In genomic region chr6:118196751-118197439, GRCm38 (mm10) we compare ENCODE assay signal across 9 mouse cellular contexts. TPM values are rescaled to one million over a fixed set of nuclear protein-coding genes. Genes with fewer than 3 reads are reported as not detected.
DNase-seq lines count a peak whose midpoint lies in the region; ATAC-seq lines count a peak whose summit lies in the region.
"Had no signal": no experiment of that assay in that cellular context is flagged by ENCODE, and none has a peak within 500 bp of the region (broad histone marks: within the 10 kb centered on the region; RNA-seq: fewer than 3 reads in every experiment).

No protein-coding gene starts in this region.

- H3K4me1 ChIP-seq in forebrain, embryonic 13.5 days, result peaks cover 16% of the 10 kb centered on the region
- peaks cover 14% of the 10 kb centered on the region for H3K4me1 ChIP-seq in limb, embryonic 12.5 days (replicated peaks)
- no peaks in the 10 kb centered on the region; the same call in 1 of the 2 replicates for H3K4me1 ChIP-seq in midbrain, embryonic 11.5 days (ENCODE audit: control insufficient read depth, insufficient read depth, low read length)

- peak; percentile 20 for DNase-seq in kidney, adult 18-20 months
- DNase-seq in kidney, adult 8-10 months, result no peak
- DNase-seq in heart, postnatal 25 days (ENCODE audit: low spot score), result peak; percentile 15
- DNase-seq in midbrain, embryonic 11.5 days (ENCODE audit: low spot score, missing footprints), result peak; percentile 94
- peak; percentile 34 for DNase-seq in testis, postnatal 14 days (ENCODE audit: low spot score)

- peak overlapping the region; percentile 63 for H3K4me3 ChIP-seq in forebrain, embryonic 13.5 days
- peak overlapping the region; percentile 68 for H3K4me3 ChIP-seq in limb, embryonic 12.5 days (replicated peaks)
- H3K4me3 ChIP-seq in midbrain, embryonic 11.5 days (ENCODE audit: low read depth, low read length), result peak overlapping the region; percentile 64

- WGBS in forebrain, embryonic 13.5 days, result under 1% methylated on average over 78 of the region's 84 CpGs
- under 1% methylated on average over 84 of the region's 84 CpGs for WGBS in limb, embryonic 12.5 days
- under 1% methylated on average over 81 of the region's 84 CpGs for WGBS in midbrain, embryonic 11.5 days

- H3K36me3 ChIP-seq in forebrain, embryonic 13.5 days (ENCODE audit: poor library complexity, severe bottlenecking), result no peaks in the 10 kb centered on the region
- H3K36me3 ChIP-seq in limb, embryonic 12.5 days, result no peaks in the 10 kb centered on the region
- no peaks in the 10 kb centered on the region for H3K36me3 ChIP-seq in midbrain, embryonic 11.5 days (ENCODE audit: control insufficient read depth, insufficient read depth, low read length)

- intact Hi-C loops in heart, postnatal 25 days (cut with DNase I), result loop anchor here (5.0 kb wide), 1 partner anchor 130 kb away; no protein-coding TSS in a partner anchor

- H3K9me3 ChIP-seq in forebrain, embryonic 13.5 days (replicated peaks), result no peaks in the 10 kb centered on the region
- H3K9me3 ChIP-seq in limb, embryonic 12.5 days, result no peaks in the 10 kb centered on the region
- H3K9me3 ChIP-seq in midbrain, embryonic 11.5 days (ENCODE audit: control insufficient read depth, low read length), result no peaks in the 10 kb centered on the region

- H3K27ac ChIP-seq in forebrain, embryonic 13.5 days, result no peak overlapping the region
- H3K27ac ChIP-seq in limb, embryonic 12.5 days, result no peak overlapping the region
- H3K27ac ChIP-seq in midbrain, embryonic 11.5 days (ENCODE audit: low read depth, low read length), result no peak overlapping the region

- H3K9ac ChIP-seq in forebrain, embryonic 13.5 days, result peak overlapping the region; percentile 58
- H3K9ac ChIP-seq in limb, embryonic 12.5 days (replicated peaks), result peak overlapping the region; percentile 59
- H3K9ac ChIP-seq in midbrain, embryonic 11.5 days (ENCODE audit: low read length), result peak overlapping the region; percentile 36

- ATAC-seq in cerebellum, adult (ENCODE audit: insufficient number of reproducible peaks, low FRiP score, low TSS enrichment), result peak; percentile 56
- ATAC-seq in forebrain, embryonic 13.5 days, result peak; percentile 80
- ATAC-seq in limb, embryonic 12.5 days (ENCODE audit: insufficient number of reproducible peaks, insufficient read depth, low FRiP score, low TSS enrichment, low read depth), result peak; percentile 50; the same call in 1 of the 2 replicates
- ATAC-seq in midbrain, embryonic 11.5 days (ENCODE audit: low FRiP score), result peak; percentile 66

- H3K27me3 ChIP-seq in forebrain, embryonic 13.5 days, result peaks cover 75% of the 10 kb centered on the region
- H3K27me3 ChIP-seq in limb, embryonic 12.5 days, result peaks cover 73% of the 10 kb centered on the region
- H3K27me3 ChIP-seq in midbrain, embryonic 11.5 days (ENCODE audit: control insufficient read depth, insufficient read depth, low read length), result peaks cover 46% of the 10 kb centered on the region

- peak overlapping the region; percentile 98 for H3K4me2 ChIP-seq in forebrain, embryonic 13.5 days
- peak overlapping the region; percentile 99 for H3K4me2 ChIP-seq in limb, embryonic 12.5 days
- peak overlapping the region; percentile 99 for H3K4me2 ChIP-seq in midbrain, embryonic 11.5 days

RNA-seq across cellular contexts. Expression of gene Ret, which starts 0.6 kb away (rescaled TPM):
- polyA plus RNA-seq in forebrain, embryonic 13.5 days (2015; fragmentation: Nextera tagmentation; extraction: Ambion mirVana), result 0.55 and 0.65 TPM in 2 replicates
- total RNA-seq in heart, postnatal 25 days (2021), result 1 to 10 TPM; 6.9 to 8.1 TPM
- polyA plus RNA-seq in limb, embryonic 12.5 days (2016; fragmentation: Nextera tagmentation; extraction: Ambion mirVana), result 0.38 and 0.49 TPM in 2 replicates
- 1.5 and 2.3 TPM in 2 replicates for polyA plus RNA-seq in midbrain, embryonic 11.5 days (2014; fragmentation: Nextera tagmentation; extraction: Ambion mirVana)
- total RNA-seq: liver, adult 2 months had no signal

RNA-seq across cellular contexts. Expression of gene Csgalnact2, which starts 58.0 kb away (rescaled TPM):
- 7.5 and 8.3 TPM in 2 replicates for polyA plus RNA-seq in forebrain, embryonic 13.5 days (2015; fragmentation: Nextera tagmentation; extraction: Ambion mirVana)
- total RNA-seq in heart, postnatal 25 days (2021), result 10 to 100 TPM; 16.3 TPM
- polyA plus RNA-seq in limb, embryonic 12.5 days (2016; fragmentation: Nextera tagmentation; extraction: Ambion mirVana), result 12.1 and 12.8 TPM in 2 replicates
- 8.1 and 8.2 TPM in 2 replicates for polyA plus RNA-seq in midbrain, embryonic 11.5 days (2014; fragmentation: Nextera tagmentation; extraction: Ambion mirVana)

Comparison
In these comparisons a context has a peak if more than half of its experiments do, and no peak if none do; other contexts are left out.
1. DNase-seq: peak in kidney, adult 18-20 months (single experiment), heart, postnatal 25 days (single experiment), midbrain, embryonic 11.5 days (single experiment) and testis, postnatal 14 days (single experiment); none in kidney, adult 8-10 months (0 of 2).
2. Peak in every context shown above with its lines, with median percentiles within 50 percentile points of each other: ATAC-seq, H3K4me2 ChIP-seq, H3K4me3 ChIP-seq and H3K9ac ChIP-seq.